Mouse (Mus musculus) spleen, embryonic (tissue): ENCODE results near the gene Lrrk1.

ENCODE experiments used
- CTCF ChIA-PET: fragments of 350-600 bp; sonication (Branson Sonifier 250); formaldehyde crosslinking; loops from one replicate; lab custom pipeline; 2022; lab: Charles Lee

Gene Lrrk1

GRCm38 (mm10) chr7:66259436-66260206 lies 128.5 kb downstream of the Lrrk1 start:
- CTCF ChIA-PET: no interaction called here

- CTCF ChIA-PET: no interaction called here
Observed at GRCm38 (mm10) chr7:66258997-66259396, 129.2 kb downstream of the Lrrk1 start.

GRCm38 (mm10) chr7:66257232-66257631 lies 130.9 kb downstream of the Lrrk1 start:
- CTCF ChIA-PET: no interaction called here

- CTCF ChIA-PET: no interaction called here
Observed at GRCm38 (mm10) chr7:66256441-66256840, 131.7 kb downstream of the Lrrk1 start.

DNA sequence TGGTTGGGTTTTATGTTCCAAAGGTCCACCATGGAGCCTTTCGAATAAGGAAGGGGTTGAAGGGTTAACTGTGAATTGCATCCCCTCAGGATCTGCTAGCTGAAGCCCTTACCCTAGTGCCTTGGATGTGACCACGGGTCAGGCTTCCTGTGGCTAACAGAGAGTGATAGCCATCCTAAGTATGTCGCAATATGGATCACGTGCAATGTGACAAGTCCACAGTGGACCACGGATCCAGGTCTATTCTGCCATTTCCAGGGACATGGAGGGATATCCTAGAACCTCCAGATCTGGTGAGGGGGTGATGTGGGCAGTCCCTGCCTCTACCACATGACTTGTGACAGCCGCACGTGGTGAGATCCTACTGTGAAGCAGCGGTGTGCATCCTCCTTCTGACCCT lies 133.2 kb downstream of the Lrrk1 start:
- CTCF ChIA-PET: no interaction called here

GRCm38 (mm10) chr7:66253975-66254651 lies 134.0 kb downstream of the Lrrk1 start:
- CTCF ChIA-PET: no interaction called here

- CTCF ChIA-PET: interaction anchor here (0.9 to 1.3 kb wide), 3 partner anchors 64 to 148 kb away, joined by 3 to 4 read pairs (median 3); no protein-coding TSS in a partner anchor
Observed at GRCm38 (mm10) chr7:66250030-66250429, 138.1 kb downstream of the Lrrk1 start.

DNA sequence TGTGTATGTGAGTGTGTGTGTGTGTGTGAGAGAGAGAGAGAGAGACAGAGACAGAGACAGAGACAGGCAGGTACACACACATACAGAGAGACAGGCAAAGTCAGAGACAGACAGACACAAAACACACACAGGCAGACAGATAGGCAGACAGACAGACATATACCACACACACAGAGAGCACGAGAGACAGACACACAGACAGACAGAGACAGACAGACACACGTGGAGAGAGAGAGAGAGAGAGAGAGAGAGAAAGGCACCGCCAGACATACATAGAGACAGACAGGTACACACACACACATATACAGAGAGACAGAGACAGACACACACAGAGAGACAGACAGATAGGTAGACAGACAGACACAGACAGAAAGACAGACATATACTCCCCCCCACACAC lies 138.7 kb downstream of the Lrrk1 start:
- CTCF ChIA-PET: interaction anchor here (0.6 to 1.3 kb wide), 4 partner anchors 64 to 148 kb away, joined by 3 to 7 read pairs (median 4); no protein-coding TSS in a partner anchor

GRCm38 (mm10) chr7:66249020-66249419 lies 139.1 kb downstream of the Lrrk1 start:
- CTCF ChIA-PET: interaction anchor here (0.6 to 1.1 kb wide), 2 partner anchors 65 to 145 kb away, joined by 3 to 7 read pairs; no protein-coding TSS in a partner anchor

- CTCF ChIA-PET: no interaction called here
Observed at GRCm38 (mm10) chr7:66248270-66248669, 139.9 kb downstream of the Lrrk1 start.

- CTCF ChIA-PET: interaction anchor here (0.6 to 1.5 kb wide), 2 partner anchors 53 to 127 kb away, joined by 3 to 4 read pairs; no protein-coding TSS in a partner anchor
Observed at GRCm38 (mm10) chr7:66247274-66248021, 140.7 kb downstream of the Lrrk1 start.

DNA sequence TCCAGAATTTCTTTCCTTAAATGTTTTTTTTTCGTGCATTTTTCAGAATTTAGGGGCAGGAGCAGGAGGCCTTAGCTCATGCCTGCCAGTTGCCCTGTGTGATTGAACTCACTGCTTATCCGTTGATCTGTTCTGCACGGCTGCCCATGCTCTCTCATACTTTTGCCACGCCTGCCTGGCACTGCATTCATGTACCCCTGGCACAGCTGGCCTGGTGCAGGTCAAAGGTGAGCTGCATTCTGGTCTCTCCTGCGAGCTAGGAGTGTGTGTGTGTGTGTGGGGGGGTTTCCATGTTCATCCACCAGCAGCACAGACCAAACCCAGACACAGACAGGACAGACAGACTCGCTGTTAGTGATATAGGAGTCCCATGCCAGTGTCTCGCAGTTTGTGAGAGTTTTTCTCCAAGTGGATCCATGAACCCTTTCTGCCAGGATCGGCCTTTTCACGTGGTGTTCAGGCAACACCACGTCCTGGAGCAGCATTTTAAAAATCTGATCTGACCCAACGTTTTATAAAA lies 141.4 kb downstream of the Lrrk1 start:
- CTCF ChIA-PET: interaction anchor here (0.6 to 1.5 kb wide), 2 partner anchors 52 to 127 kb away, joined by 3 to 4 read pairs; no protein-coding TSS in a partner anchor

DNA sequence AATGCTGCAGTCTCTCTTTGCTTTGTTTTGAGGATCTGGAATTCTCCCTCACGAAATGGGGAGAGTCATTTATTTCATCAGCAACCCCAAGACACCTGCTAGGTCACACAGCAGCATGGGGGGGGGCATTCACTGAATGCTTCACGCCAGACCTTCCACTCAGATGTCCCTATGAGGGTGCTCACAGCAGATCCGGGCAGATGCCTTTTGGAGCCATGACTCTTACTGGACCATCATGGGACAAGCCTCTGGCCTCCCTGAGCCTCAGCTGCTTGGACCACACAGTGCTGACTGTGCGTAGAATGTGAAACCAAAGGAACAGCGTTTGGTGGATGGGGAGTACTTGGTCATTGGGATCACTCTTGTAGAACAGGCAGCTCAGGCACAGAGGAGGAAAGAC lies 142.5 kb downstream of the Lrrk1 start:
- CTCF ChIA-PET: interaction anchor here (1.5 kb wide), 1 partner anchor 126 kb away, joined by 3 read pairs; no protein-coding TSS in a partner anchor

- CTCF ChIA-PET: no interaction called here
Observed at GRCm38 (mm10) chr7:66243766-66244325, 144.3 kb downstream of the Lrrk1 start.

DNA sequence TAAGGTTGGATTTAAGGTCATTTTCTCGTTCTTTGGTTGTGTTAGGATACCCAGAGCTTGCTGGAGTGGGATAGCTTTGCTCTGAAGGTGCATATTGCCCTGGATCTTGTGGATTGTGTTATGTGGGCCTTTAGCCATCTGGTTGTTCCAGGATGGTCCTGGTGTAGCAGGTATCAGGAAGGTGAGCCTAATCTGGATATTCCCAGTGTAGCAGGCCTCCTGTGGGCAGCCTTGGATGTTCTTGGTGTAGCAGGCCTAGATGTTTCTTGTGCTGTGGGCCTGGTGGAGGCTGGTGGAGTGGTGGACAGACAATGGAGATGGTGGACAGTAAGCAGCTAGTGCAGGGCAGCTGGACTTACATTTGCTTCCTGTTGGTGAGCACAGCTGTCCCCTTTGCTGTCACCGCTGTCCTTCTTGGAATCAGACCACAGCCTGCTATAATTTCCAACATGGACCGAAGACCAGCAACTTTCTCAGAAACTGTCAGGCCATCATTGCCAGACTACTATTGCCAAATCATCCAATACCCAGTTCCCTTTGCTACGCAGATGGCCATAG lies 146.2 kb downstream of the Lrrk1 start:
- CTCF ChIA-PET: no interaction called here

DNA sequence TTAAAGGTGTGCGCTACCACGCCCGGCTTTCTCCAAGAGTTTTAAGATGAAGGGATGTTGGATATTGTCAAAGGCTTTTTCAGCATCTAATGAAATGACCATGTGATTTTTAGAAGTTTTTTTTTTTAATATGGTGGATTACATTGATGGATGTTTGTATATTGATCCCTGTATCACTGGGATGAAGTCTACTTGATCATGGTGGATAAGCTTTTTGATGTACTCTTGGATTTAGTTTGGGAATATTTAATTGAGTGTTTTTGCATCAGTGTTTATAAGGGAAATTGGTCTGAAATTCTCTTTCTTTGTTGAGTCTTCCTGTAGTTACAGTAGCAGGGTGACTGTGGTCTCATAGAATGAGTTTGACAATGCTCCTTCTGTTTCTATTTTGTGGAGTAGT lies 150.0 kb downstream of the Lrrk1 start:
- CTCF ChIA-PET: no interaction called here

GRCm38 (mm10) chr7:66233947-66234516 lies 154.1 kb downstream of the Lrrk1 start:
- CTCF ChIA-PET: interaction anchor here (0.5 to 0.6 kb wide), 3 partner anchors 78 to 90 kb away, joined by 3 read pairs; no protein-coding TSS in a partner anchor

GRCm38 (mm10) chr7:66233141-66233946 lies 154.8 kb downstream of the Lrrk1 start:
- CTCF ChIA-PET: interaction anchor here (0.6 kb wide), 1 partner anchor 80 kb away, joined by 3 read pairs; no protein-coding TSS in a partner anchor

GRCm38 (mm10) chr7:66231861-66232260 lies 156.3 kb downstream of the Lrrk1 start:
- CTCF ChIA-PET: no interaction called here
